Mouse (Mus musculus) limb, embryonic 15.5 days (tissue): ENCODE results near the gene Zfhx2. TPM values are rescaled to one million over a fixed set of nuclear protein-coding genes. Genes with fewer than 3 reads are reported as not detected.

ENCODE experiments used
- ATAC-seq: fragments of 200-750 bp; cut with Nextera tagmentation; 2 replicates; pipeline ENCODE4 v1.8.0; 2017; ENCODE audit warnings: low read depth, moderate TSS enrichment; ENCODE audit not compliant: insufficient number of reproducible peaks, low FRiP score, low TSS enrichment
- H3K27ac ChIP-seq: fragments of 300-500 bp; sonication (generic); 2 replicates; pipeline ENCODE4 v1.5.1; 2015; ENCODE audit warnings: moderate library complexity, mild to moderate bottlenecking, inconsistent platforms
- H3K27me3 ChIP-seq: fragments of 300-500 bp; sonication (generic); 2 replicates; pipeline ENCODE4 v1.6.1; 2015; ENCODE audit warnings: inconsistent platforms
- H3K36me3 ChIP-seq: fragments of 300-500 bp; sonication (generic); 2 replicates; pipeline ENCODE4 v1.6.1; 2015; ENCODE audit warnings: inconsistent platforms
- H3K4me1 ChIP-seq: fragments of 300-500 bp; sonication (generic); 2 replicates; pipeline ENCODE4 v1.6.1; 2015; ENCODE audit warnings: inconsistent platforms
- H3K4me2 ChIP-seq: fragments of 300-500 bp; sonication (generic); 2 replicates; pipeline ENCODE4 v1.6.1; 2015; ENCODE audit warnings: mild to moderate bottlenecking, inconsistent platforms
- H3K4me3 ChIP-seq: fragments of 300-500 bp; sonication (generic); 2 replicates; pipeline ENCODE4 v1.5.1; 2015; ENCODE audit warnings: mild to moderate bottlenecking, inconsistent platforms
- H3K9ac ChIP-seq: fragments of 300-500 bp; sonication (generic); 2 replicates; pipeline ENCODE4 v1.6.1; 2015; ENCODE audit warnings: inconsistent platforms
- H3K9me3 ChIP-seq: fragments of 300-500 bp; sonication (generic); 2 replicates; pipeline ENCODE4 v1.6.1; 2016; ENCODE audit warnings: inconsistent platforms
- WGBS: fragments of 180-500 bp; shearing (Covaris S2); methylation state at CpG from one replicate; pipeline ENCODE4 v1.1.7; 2015; 5-methylcytosine and 5-hydroxymethylcytosine counted together
- polyA plus RNA-seq: library from polyadenylated mRNA; unstranded; fragments of >200 nt; fragmentation: Nextera tagmentation; extraction: Ambion mirVana; gene quantifications from 2 replicates; pipeline ENCODE4 v1.2.1, GENCODE M21; 2015

Zfhx2 gene
- polyA plus RNA-seq, 1 experiment from 2014 or later = 4.8 TPM

DNA sequence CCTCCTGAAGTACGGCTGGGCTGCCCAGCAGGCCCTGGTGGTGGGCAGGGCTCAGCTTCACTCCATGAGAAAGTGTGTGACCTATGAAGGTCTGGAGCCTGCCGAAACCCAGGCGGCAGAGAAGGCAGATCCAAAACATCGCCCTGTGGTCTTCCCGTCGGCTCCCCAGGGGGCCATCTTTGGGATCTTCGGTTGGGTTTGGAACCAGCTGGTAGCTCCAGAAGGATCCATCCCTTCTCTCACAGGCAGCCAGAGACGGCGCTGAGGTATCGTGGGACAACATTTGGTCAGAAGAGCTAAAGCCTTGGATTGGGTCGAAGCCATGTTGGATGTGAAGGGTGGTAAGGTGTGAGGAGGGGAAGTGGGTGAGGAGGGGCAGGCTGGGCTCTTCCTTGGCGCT is 17.7 kb downstream of the Zfhx2 start:
- H3K36me3 ChIP-seq = peaks cover 16% of the 10 kb centered on the region
- H3K4me3 ChIP-seq = no peak overlapping the region
- 0 out of 2 replicates have a peak, but pooled peaks cover 4% of the 10 kb centered on the region for H3K27me3 ChIP-seq
- no peak overlapping the region for H3K27ac ChIP-seq
- no peak for ATAC-seq
- no peaks in the 10 kb centered on the region for H3K9me3 ChIP-seq
- 90% methylated on average over 12 of the region's 12 CpGs for WGBS
- H3K9ac ChIP-seq = no peak overlapping the region
- no peak overlapping the region for H3K4me2 ChIP-seq
- peaks cover 42% of the 10 kb centered on the region for H3K4me1 ChIP-seq

DNA sequence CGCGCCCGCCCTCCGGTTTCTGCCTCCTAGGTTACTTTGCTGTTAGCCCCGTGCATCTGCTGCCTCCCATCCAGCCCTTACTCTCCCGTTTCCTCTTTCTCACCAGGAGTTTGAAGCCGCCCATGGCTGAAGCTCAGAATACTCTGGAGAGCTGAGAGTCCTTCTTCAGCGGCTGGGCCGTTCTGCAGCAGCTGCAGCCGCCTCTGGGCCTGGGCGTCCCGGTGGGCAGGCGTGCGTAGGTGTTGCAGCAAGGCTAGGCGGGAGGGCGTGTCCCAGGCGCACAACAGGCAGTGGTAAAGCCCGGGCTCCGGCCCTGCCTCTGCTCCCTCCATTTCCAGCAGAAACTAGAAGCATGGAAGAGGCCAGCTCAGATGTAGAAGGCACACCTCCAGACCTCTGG is 20.4 kb downstream of the Zfhx2 start:
- Histone ChIP-seq H3K9ac (peak overlapping the region; percentile 17; the same call in 1 of the 2 replicates), H3K27me3 (0 out of 2 replicates have a peak, but pooled peaks cover 4% of the 10 kb centered on the region), H3K4me3 (peak overlapping the region; percentile 16), H3K4me2 (peak overlapping the region; percentile 34), H3K36me3 (peaks cover 26% of the 10 kb centered on the region), H3K9me3 (no peaks in the 10 kb centered on the region), H3K27ac (0 out of 2 replicates have a peak overlapping the region, but pooled peaks have one; percentile 43), H3K4me1 (peaks cover 24% of the 10 kb centered on the region)
- no peak for ATAC-seq
- WGBS = 12% methylated on average over 19 of the region's 19 CpGs

DNA sequence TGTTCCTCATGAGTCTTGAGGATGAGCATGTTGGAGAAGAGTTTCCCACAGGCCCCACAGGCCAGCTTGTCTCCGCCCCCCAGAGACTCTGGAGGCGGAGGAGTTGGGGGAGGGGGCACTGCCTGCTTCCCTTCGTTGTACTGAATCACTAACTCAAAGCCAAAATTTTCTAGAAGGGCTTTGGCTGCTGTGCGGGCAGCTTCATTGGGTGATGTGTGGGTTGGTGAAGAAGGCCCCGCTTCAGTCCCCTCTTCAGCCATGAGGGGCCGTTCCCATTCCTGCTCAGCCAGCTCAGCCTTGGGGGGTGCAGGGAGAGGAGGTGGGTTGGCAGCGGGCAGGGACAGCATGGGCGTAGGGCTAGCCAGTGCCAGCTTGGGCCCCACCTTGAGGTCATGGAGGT is 26.1 kb downstream of the Zfhx2 start:
- peaks cover 27% of the 10 kb centered on the region for H3K4me1 ChIP-seq
- H3K9me3 ChIP-seq = no peaks in the 10 kb centered on the region
- WGBS = 85% methylated on average over 8 of the region's 8 CpGs
- ATAC-seq = no peak
- H3K36me3 ChIP-seq = peaks cover 30% of the 10 kb centered on the region
- no peak overlapping the region for H3K4me3 ChIP-seq
- H3K9ac ChIP-seq = no peak overlapping the region
- H3K4me2 ChIP-seq = no peak overlapping the region
- H3K27me3 ChIP-seq = no peaks in the 10 kb centered on the region; the same call in 1 of the 2 replicates
- no peak overlapping the region for H3K27ac ChIP-seq

DNA sequence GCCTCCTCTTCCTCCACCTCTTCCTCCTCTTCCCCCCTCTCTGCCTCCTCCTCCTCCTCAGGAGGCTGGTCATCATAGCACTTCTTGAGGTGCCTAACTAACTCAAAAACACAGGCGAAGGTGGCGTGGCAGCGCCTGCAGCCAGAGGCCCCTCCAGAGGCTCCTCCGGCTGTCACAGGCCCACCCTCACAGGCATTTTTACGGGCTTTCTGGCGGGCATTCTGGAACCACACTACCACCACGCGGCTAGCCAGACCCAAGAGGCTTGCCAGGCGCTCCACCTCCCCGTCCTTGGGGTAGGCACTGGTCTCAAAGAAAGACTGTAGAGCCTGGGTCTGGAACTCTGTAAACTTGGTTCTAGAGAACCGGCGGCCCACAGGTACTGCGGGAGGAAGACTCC is 26.7 kb downstream of the Zfhx2 start:
- Histone ChIP-seq H3K27me3 (no peaks in the 10 kb centered on the region; the same call in 1 of the 2 replicates), H3K36me3 (peaks cover 30% of the 10 kb centered on the region), H3K4me2 (no peak overlapping the region), H3K9me3 (no peaks in the 10 kb centered on the region), H3K4me3 (no peak overlapping the region), H3K4me1 (peaks cover 32% of the 10 kb centered on the region), H3K27ac (no peak overlapping the region), H3K9ac (no peak overlapping the region)
- WGBS = 75% methylated on average over 13 of the region's 13 CpGs
- no peak for ATAC-seq

DNA sequence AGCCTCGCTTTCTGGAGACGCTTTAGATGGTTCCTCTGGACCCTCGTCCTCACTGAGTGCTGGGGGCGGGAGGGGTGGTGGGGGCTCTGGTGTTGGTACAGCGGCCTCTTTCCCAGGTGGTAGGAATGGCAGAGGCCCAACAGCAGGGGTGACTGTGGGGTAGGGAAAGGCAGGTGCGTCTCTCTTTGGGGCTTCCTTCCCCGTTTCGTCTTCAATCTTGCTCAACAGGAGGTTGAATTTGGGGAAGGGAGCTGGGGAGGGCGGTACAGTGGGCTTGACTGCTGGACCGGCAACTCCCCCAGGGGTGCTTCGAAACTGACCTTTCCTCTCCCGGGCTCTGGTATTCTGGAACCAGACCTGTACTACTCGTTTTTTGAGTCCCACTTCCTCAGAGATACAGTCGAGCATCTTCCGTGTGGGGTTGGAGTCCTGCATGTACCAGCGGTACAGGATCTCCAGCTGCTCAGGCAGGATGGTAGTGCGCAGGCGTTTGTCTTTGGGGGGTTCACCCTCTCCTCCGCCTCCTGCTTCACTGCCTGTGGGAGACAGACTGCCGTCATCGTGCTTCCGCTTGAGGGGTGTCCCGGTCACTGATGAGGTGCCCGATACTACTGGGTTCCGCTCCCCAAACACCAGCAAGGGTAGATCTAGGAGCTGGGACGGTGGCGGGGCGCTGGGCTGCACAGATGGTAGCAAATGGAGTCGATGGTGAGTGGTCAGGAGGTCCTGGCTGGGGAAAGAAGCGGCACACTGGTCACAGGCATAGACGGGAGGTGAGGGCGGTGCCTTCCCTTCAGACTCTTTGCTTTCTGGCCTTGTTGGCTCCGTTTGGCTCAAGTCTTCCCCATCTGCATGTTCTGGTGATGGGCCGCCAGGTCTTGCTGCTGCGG is 27.4 kb downstream of the Zfhx2 start:
- H3K4me2 ChIP-seq = no peak overlapping the region
- peaks cover 32% of the 10 kb centered on the region for H3K4me1 ChIP-seq
- H3K36me3 ChIP-seq = peaks cover 27% of the 10 kb centered on the region
- no peak overlapping the region for H3K4me3 ChIP-seq
- no peaks in the 10 kb centered on the region; the same call in 1 of the 2 replicates for H3K27me3 ChIP-seq
- no peaks in the 10 kb centered on the region for H3K9me3 ChIP-seq
- no peak overlapping the region for H3K9ac ChIP-seq
- no peak overlapping the region for H3K27ac ChIP-seq
- 74% methylated on average over 35 of the region's 35 CpGs for WGBS
- ATAC-seq = no peak

DNA sequence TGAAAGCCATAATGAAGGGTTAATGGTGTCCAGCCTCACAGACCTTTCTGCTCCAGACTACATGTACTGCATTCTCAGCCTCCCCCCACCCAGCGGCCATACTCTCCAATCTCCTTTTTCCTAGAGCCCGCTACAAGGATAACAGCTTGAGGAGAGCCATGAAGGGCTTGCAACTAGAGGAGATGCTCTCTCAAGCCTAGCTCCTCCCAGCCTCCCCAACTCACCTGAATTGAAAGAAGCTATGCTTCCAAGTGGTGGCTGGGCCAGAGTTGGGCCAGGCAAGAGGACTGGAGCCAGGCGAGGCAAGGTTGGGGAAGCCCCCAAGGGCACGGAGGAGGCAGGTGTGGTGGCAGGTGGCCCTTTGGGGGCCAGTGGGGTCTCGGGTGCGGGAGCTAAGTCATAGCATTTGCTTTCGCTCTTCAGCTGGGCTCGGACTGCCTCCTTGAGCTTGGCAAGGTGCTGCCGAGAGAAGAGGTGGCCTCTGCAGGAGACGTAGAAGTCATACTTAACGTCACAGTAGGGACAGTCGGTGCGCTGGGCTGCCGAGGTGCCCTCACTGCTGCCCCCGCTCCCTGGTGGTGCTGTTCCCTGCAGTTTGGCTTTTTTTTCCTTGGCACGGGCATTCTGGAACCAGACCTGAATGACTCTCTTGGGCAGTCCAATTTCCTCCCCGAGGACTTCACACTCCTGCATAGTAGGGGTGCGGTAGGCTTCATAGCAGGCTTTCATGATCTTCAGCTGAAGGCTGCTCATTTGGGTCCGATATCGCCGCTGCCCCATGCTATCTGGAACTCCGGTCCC is 28.3 kb downstream of the Zfhx2 start:
- ATAC-seq = no peak
- H3K4me3 ChIP-seq = no peak overlapping the region
- no peaks in the 10 kb centered on the region; the same call in 1 of the 2 replicates for H3K27me3 ChIP-seq
- 85% methylated on average over 22 of the region's 22 CpGs for WGBS
- H3K36me3 ChIP-seq = peaks cover 23% of the 10 kb centered on the region
- no peaks in the 10 kb centered on the region for H3K9me3 ChIP-seq
- H3K9ac ChIP-seq = no peak overlapping the region
- no peak overlapping the region for H3K27ac ChIP-seq
- peaks cover 32% of the 10 kb centered on the region for H3K4me1 ChIP-seq
- no peak overlapping the region for H3K4me2 ChIP-seq

DNA sequence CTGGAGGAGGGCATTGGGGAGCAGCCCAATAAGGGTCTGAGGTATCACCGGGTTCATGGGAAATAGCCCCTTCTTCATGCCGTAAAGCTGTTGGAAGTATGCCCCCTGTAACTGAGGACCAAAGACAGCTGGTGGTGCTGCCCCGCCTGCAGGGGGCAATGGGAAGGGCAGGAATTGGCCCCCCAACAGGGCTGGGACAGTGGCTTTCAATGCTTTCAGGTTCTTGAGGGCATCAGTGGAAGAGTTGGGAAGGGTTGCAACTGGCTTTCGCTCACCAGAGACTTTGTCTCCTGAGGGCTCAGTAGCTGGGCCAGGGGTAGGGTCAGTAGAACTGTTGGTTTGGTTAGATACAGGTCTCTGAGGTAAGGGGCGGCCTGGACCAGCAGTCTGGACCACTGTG is 29.0 kb downstream of the Zfhx2 start:
- peaks cover 32% of the 10 kb centered on the region for H3K4me1 ChIP-seq
- 78% methylated on average over 5 of the region's 5 CpGs for WGBS
- H3K9me3 ChIP-seq = no peaks in the 10 kb centered on the region
- H3K9ac ChIP-seq = no peak overlapping the region
- no peak for ATAC-seq
- peak overlapping the region; percentile 37; the same call in 1 of the 2 replicates for H3K4me2 ChIP-seq
- no peak overlapping the region for H3K4me3 ChIP-seq
- no peak overlapping the region for H3K27ac ChIP-seq
- peaks cover 20% of the 10 kb centered on the region for H3K36me3 ChIP-seq
- H3K27me3 ChIP-seq = no peaks in the 10 kb centered on the region; the same call in 1 of the 2 replicates

DNA sequence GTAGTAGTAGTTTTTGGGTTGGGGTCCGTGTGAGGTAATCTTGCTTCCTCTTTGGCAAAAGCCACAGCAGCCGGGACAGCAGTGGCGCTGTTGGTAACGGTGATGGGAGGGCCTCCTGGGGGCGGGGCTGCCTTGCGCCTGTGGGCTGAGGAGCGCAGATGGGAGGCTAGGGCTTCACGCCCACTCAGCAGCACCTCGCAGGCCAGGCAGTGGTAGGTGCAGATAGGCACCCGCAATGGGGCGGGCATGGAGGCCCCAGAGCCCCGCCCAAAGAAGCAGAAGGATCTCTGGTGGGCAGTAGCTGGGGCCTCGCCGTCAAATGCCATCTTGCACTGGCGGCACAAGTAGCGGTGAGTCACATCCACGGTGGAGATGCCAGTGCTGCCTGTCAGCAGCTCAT is 29.5 kb downstream of the Zfhx2 start:
- no peak overlapping the region for H3K27ac ChIP-seq
- H3K4me1 ChIP-seq = peaks cover 32% of the 10 kb centered on the region
- WGBS = 9% methylated on average over 17 of the region's 17 CpGs
- H3K9me3 ChIP-seq = no peaks in the 10 kb centered on the region
- H3K4me3 ChIP-seq = peak overlapping the region; percentile 20
- H3K4me2 ChIP-seq = peak overlapping the region; percentile 37
- H3K9ac ChIP-seq = no peak overlapping the region
- H3K27me3 ChIP-seq = no peaks in the 10 kb centered on the region; the same call in 1 of the 2 replicates
- no peak for ATAC-seq
- peaks cover 20% of the 10 kb centered on the region for H3K36me3 ChIP-seq

DNA sequence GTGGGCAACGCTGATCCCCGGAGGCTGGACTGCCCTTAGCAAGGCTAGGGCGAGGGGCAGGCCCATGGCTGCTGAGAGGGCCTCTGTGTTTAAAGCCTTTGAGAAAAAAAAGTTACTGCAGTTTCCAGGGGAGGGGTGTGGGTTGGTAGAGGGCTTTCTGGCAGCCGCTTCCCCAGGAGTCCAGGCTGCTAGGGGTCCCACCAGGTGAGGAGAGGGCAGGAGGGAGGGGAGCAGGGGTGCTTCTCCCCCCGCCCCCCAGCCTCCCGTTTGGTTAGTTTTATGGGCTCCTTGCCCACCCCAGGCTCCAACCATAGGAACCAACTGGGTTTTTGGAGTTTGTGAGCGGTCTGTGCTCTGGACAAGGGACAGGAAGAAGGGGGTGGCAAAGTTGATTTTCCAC is 30.3 kb downstream of the Zfhx2 start:
- Histone ChIP-seq H3K9me3 (no peaks in the 10 kb centered on the region), H3K27me3 (no peaks in the 10 kb centered on the region; the same call in 1 of the 2 replicates), H3K4me3 (no peak overlapping the region), H3K4me1 (peaks cover 32% of the 10 kb centered on the region), H3K4me2 (no peak overlapping the region), H3K9ac (no peak overlapping the region), H3K36me3 (peaks cover 16% of the 10 kb centered on the region), H3K27ac (0 out of 2 replicates have a peak overlapping the region, but pooled peaks have one; percentile 8)
- WGBS = 34% methylated on average over 7 of the region's 7 CpGs
- no peak for ATAC-seq

DNA sequence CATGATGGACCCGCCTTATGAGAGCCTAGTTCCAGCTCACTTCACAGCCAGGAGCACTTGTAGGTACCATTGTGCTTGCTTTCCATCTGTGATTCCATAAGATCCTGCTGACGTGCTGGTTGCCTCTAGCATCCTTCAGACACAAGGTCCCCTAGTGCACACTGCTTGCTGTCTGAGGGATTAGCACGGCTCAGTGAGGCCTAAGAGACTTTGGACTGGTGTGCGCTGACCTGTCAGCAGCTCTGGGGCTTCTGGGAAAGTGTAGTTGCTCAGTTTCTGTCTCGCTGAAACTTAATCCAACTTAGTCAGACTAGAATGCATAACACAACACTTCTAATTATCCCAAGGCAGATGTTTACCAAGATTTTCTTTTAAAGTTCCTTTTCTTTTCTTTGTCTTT is 32.2 kb downstream of the Zfhx2 start:
- Histone ChIP-seq H3K36me3 (peaks cover 5% of the 10 kb centered on the region; the same call in 1 of the 2 replicates), H3K4me1 (peaks cover 30% of the 10 kb centered on the region), H3K9ac (no peak overlapping the region), H3K27ac (no peak overlapping the region), H3K4me2 (no peak overlapping the region), H3K27me3 (no peaks in the 10 kb centered on the region; the same call in 1 of the 2 replicates), H3K9me3 (no peaks in the 10 kb centered on the region), H3K4me3 (no peak overlapping the region)
- ATAC-seq = no peak
- 78% methylated on average over 5 of the region's 5 CpGs for WGBS

DNA sequence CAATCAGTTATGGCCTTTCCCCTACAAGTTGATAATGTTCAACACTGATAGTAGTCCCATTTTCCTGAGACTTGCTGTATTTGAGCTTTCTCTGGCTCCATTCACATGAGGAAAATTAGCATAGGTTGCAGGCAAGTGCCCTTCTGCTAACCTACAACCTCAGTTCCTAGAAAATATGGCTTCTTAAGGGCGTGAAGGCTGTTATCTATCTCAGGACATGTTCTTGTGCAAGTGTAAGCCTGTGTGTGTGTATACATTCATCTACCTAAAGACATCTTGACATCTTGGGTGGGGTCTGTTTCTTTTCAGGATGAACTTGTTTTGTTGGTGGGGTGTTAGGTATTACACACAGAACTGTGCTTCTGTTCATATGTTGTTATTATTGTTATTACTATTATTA is 33.1 kb downstream of the Zfhx2 start:
- WGBS = 71% methylated on average over 1 of the region's 1 CpGs
- no peak overlapping the region for H3K9ac ChIP-seq
- no peak overlapping the region for H3K27ac ChIP-seq
- ATAC-seq = no peak
- H3K4me1 ChIP-seq = peaks cover 34% of the 10 kb centered on the region
- H3K36me3 ChIP-seq = peaks cover 2% of the 10 kb centered on the region; the same call in 1 of the 2 replicates
- H3K4me3 ChIP-seq = no peak overlapping the region
- H3K9me3 ChIP-seq = no peaks in the 10 kb centered on the region
- H3K4me2 ChIP-seq = no peak overlapping the region
- no peaks in the 10 kb centered on the region; the same call in 1 of the 2 replicates for H3K27me3 ChIP-seq
